Mouse (Mus musculus) monocyte, adult 2 months (primary cell): ENCODE measurements at regions not wholly inside any gene's neighbourhood (a gene's known extent, or its start where the extent isn't known, plus 50 kb on each side); places are given as distances from the start of the nearest gene placed in this dataset.

Experiments
- DNase-seq, 2 experiments: peaks; one replicate each; pipeline ENCODE4 v3.0.0; 2022; ENCODE audit warnings: low spot score in 2 of 2, low read depth in 1 of 2

DNA sequence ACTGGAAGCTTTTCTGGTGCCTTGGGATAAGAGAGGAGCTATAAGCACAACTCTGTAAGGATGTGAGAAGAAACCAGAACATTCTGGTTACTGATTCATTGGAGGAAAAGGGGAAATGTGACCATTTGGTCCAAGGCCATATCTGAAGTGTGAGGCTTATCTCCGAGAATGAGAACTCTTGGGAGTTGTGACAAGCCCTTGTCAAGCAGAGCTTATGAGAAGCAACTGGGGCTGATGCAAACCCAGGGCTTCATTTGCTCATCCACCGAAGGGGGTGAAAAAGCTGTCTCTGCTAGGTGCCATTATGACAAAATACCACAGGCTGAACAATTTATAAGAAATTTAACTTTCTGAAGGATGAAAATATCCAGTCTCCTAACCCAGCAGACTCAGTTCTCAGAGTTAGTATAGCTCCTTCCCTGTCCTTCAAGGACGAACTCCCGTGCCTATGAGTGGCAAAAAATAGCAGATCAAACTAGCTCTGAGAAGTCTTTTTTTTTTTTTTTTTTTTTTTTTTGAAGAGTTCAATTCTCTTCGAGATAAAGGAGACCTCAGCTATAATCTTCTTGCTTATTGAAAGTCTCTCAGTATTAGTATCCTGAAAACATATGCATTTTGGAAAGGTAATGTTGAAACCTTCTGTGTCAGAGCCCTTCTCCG, 725.4 kb downstream of the Kcnj2 start:
- no peak for DNase-seq

GRCm38 (mm10) chr11:111801033-111801432, 735.1 kb downstream of the Kcnj2 start:
- DNase-seq = no peak

DNA sequence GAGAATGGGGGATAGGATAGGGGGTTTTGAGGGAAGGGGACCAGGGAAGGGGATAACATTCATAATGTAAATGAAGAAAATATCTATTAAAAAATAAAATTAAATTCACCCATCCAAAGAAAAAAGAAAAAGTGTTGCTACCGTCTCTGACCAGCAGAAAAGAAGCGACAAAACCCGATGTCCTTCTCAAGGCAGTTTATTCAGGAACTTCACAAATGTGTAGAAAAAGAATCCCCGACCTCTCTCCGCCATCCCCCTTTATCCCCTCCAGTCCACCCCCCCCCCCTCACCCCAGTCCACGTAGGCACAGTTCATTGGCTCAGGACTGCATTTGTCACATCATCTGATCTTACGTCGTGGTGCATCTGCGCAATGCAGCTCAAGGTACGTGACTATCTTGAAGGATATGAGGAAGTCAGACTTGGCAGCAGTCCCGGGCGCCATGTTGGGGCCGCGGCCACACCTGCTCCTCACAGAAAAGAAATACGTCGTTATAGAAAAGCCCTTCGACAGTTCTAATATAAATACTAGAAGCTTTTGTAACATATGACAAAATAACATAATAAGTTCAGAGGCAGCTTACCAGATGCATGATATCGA, 750.3 kb downstream of the Kcnj2 start:
- DNase-seq = no peak

DNA sequence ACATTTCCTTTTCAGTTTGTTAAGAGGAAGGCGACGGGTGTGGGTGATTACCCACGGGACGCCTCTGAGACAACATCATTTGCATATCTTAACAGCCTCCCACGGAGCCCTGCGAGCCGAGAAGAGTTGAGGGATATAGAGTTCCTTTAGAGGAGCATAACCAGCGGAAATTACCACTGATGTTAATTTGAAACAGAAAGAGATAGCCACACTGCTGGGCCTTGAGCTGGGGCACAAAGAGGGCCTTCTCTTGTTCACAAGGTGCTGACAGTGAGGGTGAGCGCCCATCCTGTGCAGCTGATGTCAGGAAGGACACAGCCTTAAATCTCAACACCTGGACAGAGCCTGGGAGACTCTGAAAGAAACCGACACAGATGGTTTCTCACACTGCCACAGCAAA, 752.2 kb downstream of the Kcnj2 start:
- DNase-seq = no peak

GRCm38 (mm10) chr11:111820356-111820755, 754.4 kb downstream of the Kcnj2 start:
- DNase-seq = no peak

DNA sequence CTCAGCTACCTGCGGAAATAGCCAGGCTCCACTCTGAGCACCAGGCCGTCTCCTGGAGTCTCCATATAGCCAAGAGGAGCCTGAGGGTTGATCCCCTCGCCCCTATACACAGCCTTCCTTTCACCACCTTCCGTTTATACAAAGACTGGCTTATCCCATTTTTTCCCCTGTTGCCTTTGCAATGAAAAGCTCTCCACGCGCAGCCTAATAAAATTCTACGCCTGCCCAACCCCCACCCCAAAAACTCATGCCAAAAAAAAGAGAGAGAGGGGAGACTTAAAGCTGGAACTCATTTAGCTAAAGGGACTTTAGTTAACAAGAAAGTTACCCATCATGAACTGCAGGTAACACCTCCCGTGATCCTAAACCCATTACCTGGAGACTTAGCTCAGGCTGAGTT, 762.5 kb downstream of the Kcnj2 start:
- no peak for DNase-seq

- no peak for DNase-seq
Measured at GRCm38 (mm10) chr11:111838996-111839395, 773.0 kb downstream of the Kcnj2 start.

GRCm38 (mm10) chr11:111843728-111844258, 777.8 kb downstream of the Kcnj2 start:
- no peak for DNase-seq

GRCm38 (mm10) chr11:111844382-111845027, 778.5 kb downstream of the Kcnj2 start:
- DNase-seq = no peak

DNA sequence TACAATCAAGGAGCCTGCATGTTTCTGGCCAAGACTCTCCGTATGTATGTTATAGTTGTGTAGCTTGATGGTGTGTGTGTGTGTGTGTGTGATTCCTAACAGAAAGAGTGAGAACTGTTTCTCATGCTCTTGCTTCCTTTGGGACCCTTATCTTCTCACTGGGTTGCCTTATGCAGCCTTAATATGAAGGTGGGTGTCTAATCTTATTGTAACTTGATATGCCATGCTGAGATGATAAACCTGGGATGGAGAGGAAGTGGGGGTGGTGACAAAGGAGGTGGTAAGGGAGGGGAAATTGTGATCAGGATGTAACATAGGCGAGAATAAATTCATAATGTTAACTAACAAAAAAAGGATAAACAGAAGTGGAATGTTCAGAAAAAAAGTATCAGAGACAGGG, 791.3 kb downstream of the Kcnj2 start:
- no peak for DNase-seq

GRCm38 (mm10) chr11:111858111-111858510, 792.1 kb downstream of the Kcnj2 start:
- DNase-seq = no peak

DNA sequence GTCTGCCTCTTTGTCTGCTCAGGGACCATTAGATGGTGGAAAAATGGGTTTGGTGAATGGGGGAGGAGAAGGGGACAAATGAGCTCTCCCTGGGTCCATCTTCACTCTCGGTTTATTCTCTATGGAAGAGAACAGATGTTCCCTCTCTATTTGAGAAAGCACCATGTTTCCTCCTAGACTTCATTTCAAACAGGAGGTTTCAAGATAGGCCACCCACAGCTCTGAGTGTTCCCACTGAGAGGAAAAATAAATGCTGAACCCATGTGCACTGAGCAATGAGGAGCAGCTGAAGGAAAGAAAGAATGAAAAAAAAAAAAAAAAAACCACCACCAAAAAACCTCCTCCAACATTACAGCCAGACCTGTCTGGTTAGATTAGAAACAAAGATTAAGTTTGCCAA, 799.2 kb downstream of the Kcnj2 start:
- no peak for DNase-seq

DNA sequence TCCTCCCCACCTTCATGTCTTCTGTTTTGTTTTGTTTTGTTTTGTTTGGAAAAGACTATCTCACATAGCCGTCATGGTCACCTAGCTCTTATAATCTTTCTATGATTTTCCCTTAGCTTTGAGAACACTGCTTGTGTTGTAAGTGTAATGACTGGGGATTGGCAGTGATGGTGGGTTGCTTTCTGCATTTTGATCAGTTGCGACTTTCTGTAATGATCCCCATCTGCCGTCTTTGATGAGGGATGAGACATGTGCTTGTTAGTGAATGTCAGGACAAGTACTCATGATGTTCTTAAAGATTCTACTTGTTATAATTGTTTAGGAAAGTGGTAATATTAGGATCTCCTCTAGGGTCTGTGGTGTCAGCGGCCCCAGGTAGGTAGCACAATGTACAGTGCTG, 809.4 kb downstream of the Kcnj2 start:
- no peak for DNase-seq

GRCm38 (mm10) chr11:111880146-111880545, 814.2 kb downstream of the Kcnj2 start:
- no peak for DNase-seq

DNA sequence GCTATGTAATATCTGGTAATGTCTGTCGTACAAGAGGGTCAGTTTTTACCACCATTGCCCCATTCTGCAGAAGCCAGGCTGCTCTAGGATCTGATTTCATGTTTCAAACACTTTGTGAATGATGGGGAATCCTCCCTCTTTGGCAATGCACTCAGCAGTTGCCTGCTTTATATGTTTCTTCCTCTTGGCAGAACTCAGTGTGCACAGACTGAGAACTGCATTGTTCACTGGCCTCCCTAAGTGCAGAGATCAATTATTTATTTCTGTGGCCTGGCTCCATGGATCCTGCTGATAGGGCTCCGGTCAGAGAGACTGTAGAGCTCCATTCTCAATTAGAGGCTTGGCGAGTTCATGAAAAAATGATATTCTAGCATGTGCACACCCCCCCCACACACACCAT, 824.1 kb downstream of the Kcnj2 start:
- DNase-seq = no peak

GRCm38 (mm10) chr11:111893861-111894260, 827.9 kb downstream of the Kcnj2 start:
- no peak for DNase-seq

DNA sequence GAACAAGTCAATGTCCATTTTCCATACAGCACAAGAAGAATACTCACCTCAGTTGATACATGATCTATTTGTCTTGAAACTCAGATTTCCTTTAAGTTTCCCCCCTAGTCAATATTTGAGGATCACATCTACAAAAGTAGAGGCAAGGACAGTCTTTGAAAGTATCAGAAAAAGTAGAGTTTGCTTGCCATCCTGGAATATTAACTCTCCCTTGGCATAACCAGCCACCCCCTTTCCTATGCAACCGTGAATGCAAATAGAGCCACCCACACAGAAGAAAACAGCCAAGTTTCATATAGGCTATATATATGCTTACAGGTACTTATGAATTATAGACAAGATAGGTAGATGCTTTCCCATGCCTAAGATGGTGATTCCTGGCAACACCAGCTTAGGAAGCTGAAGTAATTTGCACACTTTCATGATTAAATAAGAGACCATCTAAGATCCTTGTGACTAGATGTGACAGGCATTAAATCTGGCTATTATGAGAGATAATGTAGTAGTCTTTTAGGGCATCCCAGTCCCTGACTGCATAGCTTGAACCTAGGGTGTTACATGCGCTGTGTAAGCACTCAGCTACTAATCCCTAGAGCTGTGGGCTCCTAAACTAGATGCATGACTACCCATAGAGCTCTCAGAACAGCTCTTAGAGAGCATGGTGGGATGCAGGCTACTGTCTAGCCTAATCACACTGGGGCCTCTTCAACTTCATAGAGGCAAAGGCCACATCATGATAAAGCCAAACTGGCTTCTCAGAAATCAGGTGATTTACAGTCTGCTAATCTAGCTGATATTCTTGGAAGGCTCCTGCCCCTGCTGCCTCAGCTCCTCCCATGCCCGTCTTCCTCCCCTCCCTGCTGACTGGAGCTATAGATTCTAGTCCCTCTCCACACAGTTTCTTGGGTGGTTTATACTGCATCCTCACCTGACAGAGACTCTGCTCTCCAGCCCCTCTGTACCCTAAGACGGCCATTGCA, 829.5 kb downstream of the Kcnj2 start:
- no peak for DNase-seq

GRCm38 (mm10) chr11:111897001-111897400, 831.0 kb downstream of the Kcnj2 start:
- no peak for DNase-seq

DNA sequence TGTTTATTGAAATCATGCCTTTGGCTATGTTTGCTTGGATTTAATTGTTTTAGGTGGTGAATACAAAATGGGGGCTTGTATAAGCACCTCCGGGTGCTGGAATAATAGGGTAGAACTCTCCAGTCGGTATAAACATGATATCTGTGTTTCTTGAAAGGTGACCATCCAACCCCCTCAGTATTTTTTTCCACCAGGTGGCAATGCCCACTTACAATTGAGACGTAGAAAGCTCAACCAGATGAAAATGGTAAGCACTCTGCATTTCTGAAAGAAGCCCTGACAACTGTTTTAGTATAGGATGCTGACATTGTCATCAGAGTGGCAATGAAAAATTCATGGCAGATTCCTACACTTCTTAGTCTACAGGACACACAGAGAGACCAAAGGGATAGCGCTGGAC, 838.1 kb downstream of the Kcnj2 start:
- DNase-seq = no peak

GRCm38 (mm10) chr11:111913891-111914290, 847.9 kb downstream of the Kcnj2 start:
- no peak for DNase-seq

- DNase-seq = no peak
Measured at GRCm38 (mm10) chr11:111926336-111926735, 855.7 kb upstream of the Sox9 start.
